Mouse (Mus musculus) midbrain, embryonic 14.5 days (tissue): Measurements from ENCODE around the gene Inka2. TPM values are rescaled to one million over a fixed set of nuclear protein-coding genes. Genes with fewer than 3 reads are reported as not detected.

Experiments used
- ATAC-seq: fragments of 200-750 bp; cut with Nextera tagmentation; 2 replicates; pipeline ENCODE4 v1.8.0; 2017; ENCODE audit warnings: moderate number of reproducible peaks, moderate library complexity; ENCODE audit not compliant: low FRiP score, low TSS enrichment
- DNase-seq: peaks from one replicate; pipeline ENCODE4 v3.0.0-alpha.2; 2015
- H3K27ac ChIP-seq: fragments of 300-500 bp; sonication (generic); replicated peaks from 2 replicates; pipeline ENCODE4 v1.5.1; 2014; ENCODE audit warnings: mild to moderate bottlenecking, low read depth, low read length, moderate library complexity
- H3K27me3 ChIP-seq: fragments of 300-500 bp; sonication (generic); 2 replicates; pipeline ENCODE4 v1.6.1; 2014; ENCODE audit warnings: low read length, control low read depth, mixed read lengths; ENCODE audit not compliant: control insufficient read depth, insufficient read depth
- H3K36me3 ChIP-seq: fragments of 300-500 bp; sonication (generic); 2 replicates; pipeline ENCODE4 v1.6.1; 2014; ENCODE audit warnings: low read length, control low read depth; ENCODE audit not compliant: control insufficient read depth, insufficient read depth
- H3K4me1 ChIP-seq: fragments of 300-500 bp; sonication (generic); 2 replicates; pipeline ENCODE4 v1.6.1; 2014; ENCODE audit warnings: mild to moderate bottlenecking, antibody characterized with exemption, low read length, control low read depth; ENCODE audit not compliant: control insufficient read depth, insufficient read depth
- H3K4me2 ChIP-seq: fragments of 300-500 bp; sonication (generic); 2 replicates; pipeline ENCODE4 v1.6.1; 2014; ENCODE audit warnings: mild to moderate bottlenecking, low read length, moderate library complexity
- H3K4me3 ChIP-seq: fragments of 300-500 bp; sonication (generic); replicated peaks from 2 replicates; pipeline ENCODE4 v1.5.1; 2014; ENCODE audit warnings: low read depth, low read length
- H3K9ac ChIP-seq: fragments of 300-500 bp; sonication (generic); replicated peaks from 2 replicates; pipeline ENCODE4 v1.6.1; 2014; ENCODE audit warnings: mild to moderate bottlenecking, low read length, moderate library complexity
- H3K9me3 ChIP-seq: fragments of 300-500 bp; sonication (generic); 2 replicates; pipeline ENCODE4 v1.6.1; 2016; ENCODE audit warnings: low read length, control low read depth, mixed read lengths; ENCODE audit not compliant: control insufficient read depth
- WGBS: fragments of 180-500 bp; shearing (Covaris S2); extraction: QIAGEN DNeasy Blood & Tissue Kit; methylation state at CpG from one replicate; pipeline ENCODE4 v1.1.7; 2014; 5-methylcytosine and 5-hydroxymethylcytosine counted together
- polyA plus RNA-seq: library from polyadenylated mRNA; unstranded; fragments of >200 nt; fragmentation: Nextera tagmentation; extraction: Ambion mirVana; gene quantifications from 2 replicates; pipeline ENCODE4 v1.2.1, GENCODE M21; 2014

Gene Inka2
- polyA plus RNA-seq, 1 experiment from 2014 or later, result 1.5 TPM

DNA sequence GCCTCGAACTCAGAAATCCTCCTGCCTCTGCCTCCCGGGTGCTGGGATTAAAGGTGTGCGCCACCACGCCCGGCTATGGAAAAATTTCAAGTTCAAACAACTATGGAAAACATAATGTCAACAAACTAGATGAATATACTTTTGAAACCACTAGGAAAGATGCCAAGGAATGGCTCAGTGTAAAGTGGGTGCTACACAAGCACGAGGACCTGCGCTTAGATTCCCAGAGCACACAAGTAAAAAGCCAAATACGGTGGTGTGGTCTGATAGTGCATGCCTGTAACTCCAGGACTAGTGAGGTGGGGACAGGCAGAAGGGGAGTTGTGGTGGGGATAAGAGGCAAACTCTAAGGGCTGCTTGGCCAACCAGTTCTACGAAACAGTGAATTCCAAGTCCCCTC lies 50.7 kb downstream of the Inka2 start:
- no peak for DNase-seq
- H3K36me3 ChIP-seq, result no peaks in the 10 kb centered on the region
- H3K9ac ChIP-seq, result no peak overlapping the region
- no peak overlapping the region for H3K4me3 ChIP-seq
- 98% methylated on average over 9 of the region's 9 CpGs for WGBS
- H3K9me3 ChIP-seq, result no peaks in the 10 kb centered on the region
- no peak for ATAC-seq
- H3K27me3 ChIP-seq, result no peaks in the 10 kb centered on the region
- H3K4me2 ChIP-seq, result no peak overlapping the region
- H3K4me1 ChIP-seq, result 0 out of 2 replicates have a peak, but pooled peaks cover 5% of the 10 kb centered on the region
- H3K27ac ChIP-seq, result no peak overlapping the region

DNA sequence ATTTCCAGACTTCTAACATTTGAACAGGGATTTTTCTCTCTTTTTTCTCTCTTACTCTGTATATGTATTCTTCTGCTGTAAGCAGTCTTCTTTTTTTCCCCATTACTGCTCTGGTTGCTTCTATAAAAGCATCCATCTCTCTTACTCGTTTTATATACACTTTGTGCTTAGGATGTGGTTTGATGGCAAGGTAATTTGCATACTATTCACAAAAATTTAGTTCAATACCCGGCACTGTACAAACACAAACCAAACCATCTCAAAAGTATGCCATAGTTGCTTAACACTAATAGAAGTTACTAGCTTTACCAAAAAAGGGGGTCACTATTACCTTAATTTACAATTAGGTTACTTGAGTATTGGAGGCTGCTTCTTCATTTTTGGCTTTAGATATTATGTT lies 52.1 kb downstream of the Inka2 start:
- H3K27ac ChIP-seq, result no peak overlapping the region
- H3K36me3 ChIP-seq, result no peaks in the 10 kb centered on the region
- no peaks in the 10 kb centered on the region for H3K27me3 ChIP-seq
- H3K4me3 ChIP-seq, result no peak overlapping the region
- DNase-seq, result no peak
- H3K9me3 ChIP-seq, result no peaks in the 10 kb centered on the region
- no peak for ATAC-seq
- 78% methylated on average over 2 of the region's 2 CpGs for WGBS
- H3K4me1 ChIP-seq, result 0 out of 2 replicates have a peak, but pooled peaks cover 5% of the 10 kb centered on the region
- no peak overlapping the region for H3K9ac ChIP-seq
- no peak overlapping the region for H3K4me2 ChIP-seq

- no peak overlapping the region for H3K4me3 ChIP-seq
- no peak overlapping the region for H3K9ac ChIP-seq
- no peak for ATAC-seq
- H3K9me3 ChIP-seq, result no peaks in the 10 kb centered on the region
- no peaks in the 10 kb centered on the region for H3K27me3 ChIP-seq
- 70% methylated on average over 6 of the region's 6 CpGs for WGBS
- no peak overlapping the region for H3K27ac ChIP-seq
- no peak for DNase-seq
- H3K4me1 ChIP-seq, result 0 out of 2 replicates have a peak, but pooled peaks cover 5% of the 10 kb centered on the region
- H3K4me2 ChIP-seq, result no peak overlapping the region
- H3K36me3 ChIP-seq, result no peaks in the 10 kb centered on the region
These were observed 53.1 kb downstream of the Inka2 start for GRCm38 (mm10) chr3:105757323-105758083.

DNA sequence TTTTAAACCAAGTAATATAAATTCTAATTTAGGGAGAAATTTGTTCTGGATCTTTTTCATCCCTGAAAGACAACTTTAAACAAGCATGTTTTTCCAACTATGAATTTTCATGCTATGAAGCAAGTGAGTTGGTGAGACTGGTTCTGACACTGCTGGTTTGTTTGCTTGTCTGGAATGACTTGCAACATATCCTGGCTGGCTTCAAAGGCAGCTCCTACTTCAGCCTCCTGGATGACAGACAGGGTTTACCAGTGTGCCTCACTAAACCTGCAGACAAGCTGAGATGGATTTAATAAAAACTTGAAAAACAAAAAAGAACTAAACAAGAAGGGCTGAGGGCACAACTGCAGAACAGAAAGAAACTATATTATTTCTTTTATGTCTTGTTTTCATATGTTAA lies 53.7 kb downstream of the Inka2 start:
- no peak overlapping the region for H3K4me3 ChIP-seq
- DNase-seq, result no peak

GRCm38 (mm10) chr3:105758658-105759057 lies 54.3 kb downstream of the Inka2 start:
- no peaks in the 10 kb centered on the region for H3K27me3 ChIP-seq
- H3K27ac ChIP-seq, result no peak overlapping the region
- no peaks in the 10 kb centered on the region for H3K9me3 ChIP-seq
- H3K9ac ChIP-seq, result no peak overlapping the region
- no peak for ATAC-seq
- H3K36me3 ChIP-seq, result no peaks in the 10 kb centered on the region
- 0 out of 2 replicates have a peak, but pooled peaks cover 5% of the 10 kb centered on the region for H3K4me1 ChIP-seq
- 92% methylated on average over 4 of the region's 4 CpGs for WGBS
- H3K4me3 ChIP-seq, result no peak overlapping the region
- H3K4me2 ChIP-seq, result no peak overlapping the region
- no peak for DNase-seq

More for the DNA sequence above, 53.7 kb downstream of the Inka2 start:
- Histone ChIP-seq H3K27me3 (no peaks in the 10 kb centered on the region), H3K9me3 (no peaks in the 10 kb centered on the region), H3K36me3 (no peaks in the 10 kb centered on the region), H3K27ac (no peak overlapping the region), H3K4me1 (0 out of 2 replicates have a peak, but pooled peaks cover 5% of the 10 kb centered on the region), H3K9ac (no peak overlapping the region), H3K4me2 (no peak overlapping the region)
- ATAC-seq, result no peak

GRCm38 (mm10) chr3:105760063-105760462 lies 55.7 kb downstream of the Inka2 start:
- H3K9me3 ChIP-seq, result no peaks in the 10 kb centered on the region
- H3K27me3 ChIP-seq, result no peaks in the 10 kb centered on the region
- no peaks in the 10 kb centered on the region for H3K36me3 ChIP-seq
- H3K4me2 ChIP-seq, result no peak overlapping the region
- no peak overlapping the region for H3K4me3 ChIP-seq
- DNase-seq, result no peak
- no peak for ATAC-seq
- no peak overlapping the region for H3K27ac ChIP-seq
- no peak overlapping the region for H3K9ac ChIP-seq
- WGBS, result 96% methylated on average over 3 of the region's 3 CpGs
- H3K4me1 ChIP-seq, result 0 out of 2 replicates have a peak, but pooled peaks cover 5% of the 10 kb centered on the region

DNA sequence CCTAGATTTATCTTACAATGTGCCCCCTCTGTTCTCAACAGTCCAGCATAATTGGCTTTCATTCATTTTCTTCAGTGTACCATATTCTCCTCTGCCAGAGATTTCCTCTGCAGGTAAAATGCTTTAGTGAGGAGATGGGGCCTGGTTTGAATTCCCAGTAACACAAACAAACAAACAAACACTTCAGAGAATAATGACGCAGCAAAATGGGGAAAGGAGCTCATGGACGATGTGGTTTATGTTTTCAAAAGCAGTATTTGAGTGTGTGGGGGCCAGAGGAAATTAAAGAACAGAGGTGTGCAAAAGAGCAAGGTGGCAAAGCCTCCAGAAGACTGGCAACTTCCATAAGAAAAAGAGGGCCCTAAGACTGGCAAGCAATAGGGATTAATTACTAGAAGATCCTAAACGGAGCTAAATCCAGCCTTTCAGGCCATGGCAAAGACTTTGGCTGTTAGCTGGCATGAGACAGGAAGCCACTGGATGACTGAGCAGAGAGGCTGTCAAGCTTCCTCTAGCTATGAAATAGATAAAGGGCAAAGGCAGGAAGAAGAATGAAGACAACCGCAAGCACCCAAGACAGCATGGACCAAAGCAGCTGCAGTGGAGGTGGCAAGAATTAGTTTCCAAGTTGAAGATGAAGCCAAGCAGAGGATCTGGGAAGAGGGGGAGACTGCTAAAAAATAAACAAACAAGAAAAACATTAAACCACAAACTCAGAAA lies 58.9 kb downstream of the Inka2 start:
- H3K4me3 ChIP-seq, result no peak overlapping the region
- no peaks in the 10 kb centered on the region for H3K9me3 ChIP-seq
- no peak overlapping the region for H3K9ac ChIP-seq
- no peak overlapping the region for H3K27ac ChIP-seq
- no peaks in the 10 kb centered on the region for H3K27me3 ChIP-seq
- no peak overlapping the region for H3K4me2 ChIP-seq
- 80% methylated on average over 4 of the region's 4 CpGs for whole genome bisulfite sequencing
- H3K36me3 ChIP-seq, result no peaks in the 10 kb centered on the region
- DNase-seq (no peak), ATAC-seq (no peak)
- H3K4me1 ChIP-seq, result no peaks in the 10 kb centered on the region

GRCm38 (mm10) chr3:105768529-105768928 lies 64.1 kb downstream of the Inka2 start:
- Histone ChIP-seq H3K4me3 (no peak overlapping the region), H3K27me3 (no peaks in the 10 kb centered on the region), H3K27ac (no peak overlapping the region), H3K9ac (no peak overlapping the region), H3K4me1 (no peaks in the 10 kb centered on the region), H3K4me2 (no peak overlapping the region), H3K36me3 (no peaks in the 10 kb centered on the region), H3K9me3 (no peaks in the 10 kb centered on the region)
- WGBS, result 84% methylated on average over 6 of the region's 6 CpGs
- no peak for ATAC-seq
- no peak for DNase-seq

- Histone ChIP-seq H3K36me3 (no peaks in the 10 kb centered on the region), H3K4me3 (no peak overlapping the region), H3K4me2 (no peak overlapping the region), H3K9me3 (no peaks in the 10 kb centered on the region), H3K9ac (no peak overlapping the region), H3K4me1 (no peaks in the 10 kb centered on the region), H3K27ac (no peak overlapping the region), H3K27me3 (no peaks in the 10 kb centered on the region)
- no peak for ATAC-seq
- DNase-seq, result no peak
- WGBS, result 97% methylated on average over 2 of the region's 2 CpGs
These were observed 65.0 kb downstream of the Inka2 start for GRCm38 (mm10) chr3:105769380-105769779.
